Mouse (Mus musculus) embryonic facial prominence, embryonic 10.5 days (tissue): ENCODE data around the gene Upk2. TPM values are rescaled to one million over a fixed set of nuclear protein-coding genes. Genes with fewer than 3 reads are reported as not detected.
"Not testable (repeated sequence)": the region's sequence is repeated elsewhere in the genome, so short reads cannot be mapped to it uniquely, and the experiment has no call there.

ENCODE experiments used
- DNase-seq: peaks from one replicate; pipeline ENCODE4 v3.0.0-alpha.2; 2017; ENCODE audit warnings: low spot score
- H3K27ac ChIP-seq: fragments of 300-500 bp; sonication (generic); replicated peaks from 2 replicates; pipeline ENCODE4 v1.5.1; 2016; ENCODE audit warnings: mild to moderate bottlenecking
- H3K27me3 ChIP-seq: fragments of 300-500 bp; sonication (generic); replicated peaks from 2 replicates; pipeline ENCODE4 v1.6.1; 2016; ENCODE audit warnings: low read depth, mild to moderate bottlenecking; ENCODE audit not compliant: poor library complexity, severe bottlenecking
- H3K36me3 ChIP-seq: fragments of 300-500 bp; sonication (generic); replicated peaks from 2 replicates; pipeline ENCODE4 v1.6.1; 2016; ENCODE audit warnings: mild to moderate bottlenecking, moderate library complexity
- H3K4me1 ChIP-seq: fragments of 300-500 bp; sonication (generic); 2 replicates; pipeline ENCODE4 v1.6.1; 2016
- H3K4me3 ChIP-seq: fragments of 300-500 bp; sonication (generic); 2 replicates; pipeline ENCODE4 v1.5.1; 2016; ENCODE audit warnings: mild to moderate bottlenecking, moderate library complexity
- H3K9me3 ChIP-seq: fragments of 300-500 bp; sonication (generic); 2 replicates; pipeline ENCODE4 v1.6.1; 2016; ENCODE audit warnings: mild to moderate bottlenecking
- WGBS: fragments of 180-500 bp; shearing (Covaris S2); methylation state at CpG from one replicate; pipeline ENCODE4 v1.1.7; 2016; 5-methylcytosine and 5-hydroxymethylcytosine counted together
- polyA plus RNA-seq: library from polyadenylated mRNA; unstranded; fragments of >200 nt; fragmentation: Nextera tagmentation; extraction: Ambion mirVana; gene quantifications from 2 replicates; pipeline ENCODE4 v1.2.1, GENCODE M21; 2016

Gene Upk2
- polyA plus RNA-seq, 1 experiment from 2014 or later = 0.59 TPM

- WGBS = 91% methylated on average over 2 of the region's 2 CpGs
- H3K4me3 ChIP-seq = no peak overlapping the region
- H3K36me3 ChIP-seq = peaks cover 75% of the 10 kb centered on the region
- DNase-seq = no peak
- no peak overlapping the region for H3K27ac ChIP-seq
- H3K27me3 ChIP-seq = no peaks in the 10 kb centered on the region
- H3K4me1 ChIP-seq = peaks cover 11% of the 10 kb centered on the region
- no peaks in the 10 kb centered on the region for H3K9me3 ChIP-seq
These were observed 44.0 kb downstream of the Upk2 start for GRCm38 (mm10) chr9:44410647-44411336.

GRCm38 (mm10) chr9:44408693-44409092 lies 46.1 kb downstream of the Upk2 start:
- not testable (repeated sequence) for H3K9me3 ChIP-seq, H3K27ac ChIP-seq, DNase-seq, H3K27me3 ChIP-seq
- H3K4me3 ChIP-seq = peak overlapping the region; percentile 81
- WGBS = 85% methylated on average over 9 of the region's 9 CpGs
- peaks cover 17% of the 10 kb centered on the region for H3K4me1 ChIP-seq
- peaks cover 78% of the 10 kb centered on the region for H3K36me3 ChIP-seq

- Histone ChIP-seq H3K4me1 (peaks cover 17% of the 10 kb centered on the region), H3K36me3 (peaks cover 78% of the 10 kb centered on the region), H3K4me3 (peak overlapping the region; percentile 81), H3K9me3 (no peaks in the 10 kb centered on the region), H3K27ac (peak overlapping the region; percentile 93), H3K27me3 (no peaks in the 10 kb centered on the region)
- DNase-seq = no peak
- WGBS = under 1% methylated on average over 24 of the region's 24 CpGs
These were observed 47.1 kb downstream of the Upk2 start for GRCm38 (mm10) chr9:44407752-44408097.

GRCm38 (mm10) chr9:44406906-44407751 lies 47.6 kb downstream of the Upk2 start, which contains the start of the genes Rps25 and Trappc4:
Gene Rps25 (plus strand): TSS chr9:44407139.
Gene Trappc4 (minus strand): TSS chr9:44407600.
- Histone ChIP-seq H3K9me3 (no peaks in the 10 kb centered on the region), H3K36me3 (peaks cover 78% of the 10 kb centered on the region), H3K27ac (peak within 1 kb of the TSS; percentile 93), H3K4me1 (peaks cover 17% of the 10 kb centered on the region), H3K4me3 (peak within 1 kb of the TSS; percentile 81), H3K27me3 (no peaks in the 10 kb centered on the region)
- peak; percentile 94 for DNase-seq
- under 1% methylated on average over 51 of the region's 51 CpGs for WGBS

GRCm38 (mm10) chr9:44405011-44405410 lies 49.8 kb downstream of the Upk2 start:
- DNase-seq = no peak
- Histone ChIP-seq H3K4me3 (no peak overlapping the region), H3K36me3 (peaks cover 78% of the 10 kb centered on the region), H3K9me3 (no peaks in the 10 kb centered on the region), H3K27me3 (no peaks in the 10 kb centered on the region), H3K27ac (no peak overlapping the region), H3K4me1 (peaks cover 17% of the 10 kb centered on the region)
- WGBS = 73% methylated on average over 3 of the region's 3 CpGs

Other genes with a start within 250 kb of the Upk2 start
- gene Cbl, start 220.9 kb downstream of the Upk2 start, polyA plus RNA-seq = 25.4 and 25.5 TPM in 2 replicates
- not detected in 2 replicates for gene Ccdc153, start 214.3 kb downstream of the Upk2 start, polyA plus RNA-seq
- gene Pdzd3, start 203.5 kb downstream of the Upk2 start, polyA plus RNA-seq = 0.09 TPM in 1 of 2 replicates, not detected in the other
- gene Nlrx1, start 186.4 kb downstream of the Upk2 start, polyA plus RNA-seq = 1.9 and 2.4 TPM in 2 replicates
- gene Abcg4, start 166.4 kb downstream of the Upk2 start, polyA plus RNA-seq = 2.6 and 3.1 TPM in 2 replicates
- gene Hinfp, start 149.3 kb downstream of the Upk2 start, polyA plus RNA-seq = 29.6 and 31.4 TPM in 2 replicates
- 6.8 and 7.8 TPM in 2 replicates for gene C2cd2l, start 134.7 kb downstream of the Upk2 start, polyA plus RNA-seq
- gene Dpagt1, start 129.0 kb downstream of the Upk2 start, polyA plus RNA-seq = 53.8 and 53.9 TPM in 2 replicates
- gene H2afx, start 120.3 kb downstream of the Upk2 start, polyA plus RNA-seq = 601 and 615 TPM in 2 replicates
- gene Hmbs, start 110.7 kb downstream of the Upk2 start, polyA plus RNA-seq = 167 and 175 TPM in 2 replicates
- gene Vps11, start 93.3 kb downstream of the Upk2 start, polyA plus RNA-seq = 30.7 and 30.9 TPM in 2 replicates
- gene Hyou1, start 75.5 kb downstream of the Upk2 start, polyA plus RNA-seq = 43.8 and 46.7 TPM in 2 replicates
- gene Slc37a4, start 58.1 kb downstream of the Upk2 start, polyA plus RNA-seq = 13.4 and 16.1 TPM in 2 replicates
- gene Rps25, start 47.8 kb downstream of the Upk2 start, polyA plus RNA-seq = 2,417 and 2,419 TPM in 2 replicates
- 178 and 179 TPM in 2 replicates for gene Trappc4, start 47.4 kb downstream of the Upk2 start, polyA plus RNA-seq
- 21.6 and 28.4 TPM in 2 replicates for gene Ccdc84, start 36.4 kb downstream of the Upk2 start, polyA plus RNA-seq
- gene Foxr1, start 13.8 kb downstream of the Upk2 start, polyA plus RNA-seq = not detected in 2 replicates
- gene Bcl9l, start 27.8 kb upstream of the Upk2 start, polyA plus RNA-seq = 7.4 and 7.7 TPM in 2 replicates
- not detected in 2 replicates for gene Cxcr5, start 106.9 kb upstream of the Upk2 start, polyA plus RNA-seq
- 21.8 and 23.5 TPM in 2 replicates for gene Ddx6, start 149.9 kb upstream of the Upk2 start, polyA plus RNA-seq
- not detected in 2 replicates for gene Treh, start 218.3 kb upstream of the Upk2 start, polyA plus RNA-seq